Mouse (Mus musculus): ENCODE results near the gene Kansl1. TPM values are rescaled to one million over a fixed set of nuclear protein-coding genes. Genes with fewer than 3 reads are reported as not detected.
A peak's percentile ranks its signal among the peaks of the same experiment; 100 is the strongest.

Kansl1 gene
- 94.2 and 95.8 TPM in 2 replicates for polyA plus RNA-seq (2012; rRNA removed)

- peaks cover 4% of the 10 kb centered on the region for H3K36me3 ChIP-seq (ENCODE audit: control insufficient read depth, insufficient read depth, low read length)
- H3K27me3 ChIP-seq (ENCODE audit: control insufficient read depth, insufficient read depth, low read length): no peaks in the 10 kb centered on the region
- no peaks in the 10 kb centered on the region; the same call in 1 of the 2 replicates for H3K4me1 ChIP-seq (ENCODE audit: control insufficient read depth, insufficient read depth, low read length)
- peak within 1 kb of the TSS; percentile 92 for H3K4me3 ChIP-seq (ENCODE audit: control insufficient read depth, low read depth, low read length)
- peak within 1 kb of the TSS; percentile 95 for H3K27ac ChIP-seq (ENCODE audit: control insufficient read depth, insufficient read depth, low read depth, low read length)
- TF ChIP-seq POLR2A (IDR thresholded peaks at IDR 0.05; ENCODE audit: control insufficient read depth, low read depth, low read length): no peak; the same call in 1 of the 2 replicates
- TF ChIP-seq CTCF (IDR thresholded peaks at IDR 0.05; ENCODE audit: control insufficient read depth, insufficient read depth, insufficient replicate concordance, low read depth, low read length): no peak
Observed at GRCm38 (mm10) chr11:104468751-104469268, at the start of gene Kansl1. Kansl1 (minus strand) TSS chr11:104468861.

- H3K27me3 ChIP-seq (ENCODE audit: control insufficient read depth, insufficient read depth, low read length): no peaks in the 10 kb centered on the region
- H3K27ac ChIP-seq (ENCODE audit: control insufficient read depth, insufficient read depth, low read depth, low read length): no peak overlapping the region
- TF ChIP-seq POLR2A (IDR thresholded peaks at IDR 0.05; ENCODE audit: control insufficient read depth, low read depth, low read length): no peak
- no peak for TF ChIP-seq CTCF (IDR thresholded peaks at IDR 0.05; ENCODE audit: control insufficient read depth, insufficient read depth, insufficient replicate concordance, low read depth, low read length)
- H3K4me3 ChIP-seq (ENCODE audit: control insufficient read depth, low read depth, low read length): no peak overlapping the region
- no peaks in the 10 kb centered on the region for H3K4me1 ChIP-seq (ENCODE audit: control insufficient read depth, insufficient read depth, low read length)
- peaks cover 3% of the 10 kb centered on the region; the same call in 1 of the 2 replicates for H3K36me3 ChIP-seq (ENCODE audit: control insufficient read depth, insufficient read depth, low read length)
Observed at GRCm38 (mm10) chr11:104512436-104512835, 43.8 kb upstream of the Kansl1 start.

- no peaks in the 10 kb centered on the region for H3K27me3 ChIP-seq (ENCODE audit: control insufficient read depth, insufficient read depth, low read length)
- H3K4me1 ChIP-seq (ENCODE audit: control insufficient read depth, insufficient read depth, low read length): no peaks in the 10 kb centered on the region
- TF ChIP-seq CTCF (IDR thresholded peaks at IDR 0.05; ENCODE audit: control insufficient read depth, insufficient read depth, insufficient replicate concordance, low read depth, low read length) (no peak), POLR2A (IDR thresholded peaks at IDR 0.05; ENCODE audit: control insufficient read depth, low read depth, low read length) (no peak)
- H3K36me3 ChIP-seq (ENCODE audit: control insufficient read depth, insufficient read depth, low read length): peaks cover 4% of the 10 kb centered on the region; the same call in 1 of the 2 replicates
- no peak overlapping the region for H3K4me3 ChIP-seq (ENCODE audit: control insufficient read depth, low read depth, low read length)
- no peak overlapping the region for H3K27ac ChIP-seq (ENCODE audit: control insufficient read depth, insufficient read depth, low read depth, low read length)
Observed at GRCm38 (mm10) chr11:104510606-104511005, 41.9 kb upstream of the Kansl1 start.

- peaks cover 4% of the 10 kb centered on the region; the same call in 1 of the 2 replicates for H3K36me3 ChIP-seq (ENCODE audit: control insufficient read depth, insufficient read depth, low read length)
Observed at GRCm38 (mm10) chr11:104508455-104508854, 39.8 kb upstream of the Kansl1 start.

GRCm38 (mm10) chr11:104488292-104488691 is 19.6 kb upstream of the Kansl1 start:
- Histone ChIP-seq H3K27me3 (ENCODE audit: control insufficient read depth, insufficient read depth, low read length) (no peaks in the 10 kb centered on the region), H3K4me3 (ENCODE audit: control insufficient read depth, low read depth, low read length) (no peak overlapping the region), H3K27ac (ENCODE audit: control insufficient read depth, insufficient read depth, low read depth, low read length) (no peak overlapping the region), H3K4me1 (ENCODE audit: control insufficient read depth, insufficient read depth, low read length) (peaks cover 4% of the 10 kb centered on the region), H3K36me3 (ENCODE audit: control insufficient read depth, insufficient read depth, low read length) (no peaks in the 10 kb centered on the region)
- no peak for TF ChIP-seq CTCF (IDR thresholded peaks at IDR 0.05; ENCODE audit: control insufficient read depth, insufficient read depth, insufficient replicate concordance, low read depth, low read length)
- TF ChIP-seq POLR2A (IDR thresholded peaks at IDR 0.05; ENCODE audit: control insufficient read depth, low read depth, low read length): no peak

More at GRCm38 (mm10) chr11:104508455-104508854, 39.8 kb upstream of the Kansl1 start:
- no peak for TF ChIP-seq CTCF (IDR thresholded peaks at IDR 0.05; ENCODE audit: control insufficient read depth, insufficient read depth, insufficient replicate concordance, low read depth, low read length)
- TF ChIP-seq POLR2A (IDR thresholded peaks at IDR 0.05; ENCODE audit: control insufficient read depth, low read depth, low read length): no peak
- H3K4me3 ChIP-seq (ENCODE audit: control insufficient read depth, low read depth, low read length): no peak overlapping the region
- no peak overlapping the region for H3K27ac ChIP-seq (ENCODE audit: control insufficient read depth, insufficient read depth, low read depth, low read length)
- H3K4me1 ChIP-seq (ENCODE audit: control insufficient read depth, insufficient read depth, low read length): no peaks in the 10 kb centered on the region
- H3K27me3 ChIP-seq (ENCODE audit: control insufficient read depth, insufficient read depth, low read length): no peaks in the 10 kb centered on the region

GRCm38 (mm10) chr11:104481971-104482370 is 13.3 kb upstream of the Kansl1 start:
- Histone ChIP-seq H3K4me3 (ENCODE audit: control insufficient read depth, low read depth, low read length) (no peak overlapping the region), H3K27ac (ENCODE audit: control insufficient read depth, insufficient read depth, low read depth, low read length) (no peak overlapping the region), H3K36me3 (ENCODE audit: control insufficient read depth, insufficient read depth, low read length) (no peaks in the 10 kb centered on the region), H3K4me1 (ENCODE audit: control insufficient read depth, insufficient read depth, low read length) (no peaks in the 10 kb centered on the region), H3K27me3 (ENCODE audit: control insufficient read depth, insufficient read depth, low read length) (no peaks in the 10 kb centered on the region)
- TF ChIP-seq POLR2A (IDR thresholded peaks at IDR 0.05; ENCODE audit: control insufficient read depth, low read depth, low read length): no peak
- TF ChIP-seq CTCF (IDR thresholded peaks at IDR 0.05; ENCODE audit: control insufficient read depth, insufficient read depth, insufficient replicate concordance, low read depth, low read length): no peak

GRCm38 (mm10) chr11:104479505-104479904 is 10.8 kb upstream of the Kansl1 start:
- no peaks in the 10 kb centered on the region for H3K36me3 ChIP-seq (ENCODE audit: control insufficient read depth, insufficient read depth, low read length)
- no peak for TF ChIP-seq CTCF (IDR thresholded peaks at IDR 0.05; ENCODE audit: control insufficient read depth, insufficient read depth, insufficient replicate concordance, low read depth, low read length)
- TF ChIP-seq POLR2A (IDR thresholded peaks at IDR 0.05; ENCODE audit: control insufficient read depth, low read depth, low read length): no peak

More at GRCm38 (mm10) chr11:104479505-104479904, 10.8 kb upstream of the Kansl1 start:
- Histone ChIP-seq H3K27ac (ENCODE audit: control insufficient read depth, insufficient read depth, low read depth, low read length) (no peak overlapping the region), H3K4me1 (ENCODE audit: control insufficient read depth, insufficient read depth, low read length) (no peaks in the 10 kb centered on the region), H3K27me3 (ENCODE audit: control insufficient read depth, insufficient read depth, low read length) (no peaks in the 10 kb centered on the region), H3K4me3 (ENCODE audit: control insufficient read depth, low read depth, low read length) (no peak overlapping the region)
